Mouse (Mus musculus): ENCODE results near the gene Meox2.

DNA sequence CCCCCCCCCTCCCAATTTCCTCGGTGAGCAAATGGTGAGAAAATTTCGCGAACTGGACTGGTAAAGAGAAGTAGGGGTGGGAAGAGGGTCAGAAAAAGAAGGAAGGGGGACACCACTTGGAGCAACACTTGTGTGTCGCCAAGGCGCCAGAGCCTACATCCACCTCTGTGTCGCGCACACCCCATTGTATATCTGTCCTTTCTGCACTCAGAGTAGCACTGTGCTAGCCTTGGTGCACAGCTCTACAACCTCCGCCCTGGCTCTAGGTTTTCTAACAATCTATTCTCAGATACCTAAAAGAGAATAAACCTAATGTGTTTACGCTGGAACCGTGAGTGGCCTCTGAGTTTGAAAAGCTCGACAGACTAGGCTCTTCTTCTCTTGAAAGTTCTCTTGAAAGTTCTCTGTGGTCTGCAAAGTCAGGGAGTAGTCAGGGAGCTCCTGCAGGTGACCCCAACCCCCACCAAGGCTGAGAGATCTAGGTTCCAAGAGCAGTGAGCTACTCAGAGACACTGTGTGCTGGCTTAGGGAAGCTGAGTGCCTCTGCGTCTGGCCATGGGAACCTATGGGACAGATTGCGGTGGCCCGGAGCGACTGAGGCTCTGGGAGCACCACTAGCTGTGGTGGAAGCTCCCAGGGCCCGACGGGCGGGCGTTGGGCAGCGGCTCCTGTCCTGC is 489 bp upstream of the Meox2 start:
- no peak for TF ChIP-seq CTCF (IDR thresholded peaks at IDR 0.05; ENCODE audit: insufficient read depth, low read length)
- TF ChIP-seq POLR2A (IDR thresholded peaks at IDR 0.05; ENCODE audit: borderline replicate concordance, extremely low read depth, low read depth, low read length) = no peak

All from lung, adult 2 months (tissue).